Mouse (Mus musculus) liver, embryonic 16.5 days (tissue): ENCODE results near the gene Tnk1. TPM values are rescaled to one million over a fixed set of nuclear protein-coding genes. Genes with fewer than 3 reads are reported as not detected.
A peak's percentile ranks its signal among the peaks of the same experiment; 100 is the strongest.

Experiments used
- ATAC-seq: fragments of 200-750 bp; cut with Nextera tagmentation; 2 replicates; pipeline ENCODE4 v1.8.0; 2017; ENCODE audit warnings: low read depth, mild to moderate bottlenecking, moderate number of reproducible peaks, moderate library complexity
- H3K27ac ChIP-seq: fragments of 300-500 bp; sonication (generic); 2 replicates; pipeline ENCODE4 v1.5.1; 2014; ENCODE audit warnings: mild to moderate bottlenecking, low read length
- H3K27me3 ChIP-seq: fragments of 300-500 bp; sonication (generic); 2 replicates; pipeline ENCODE4 v1.6.1; 2014; ENCODE audit warnings: low read depth, low read length, mixed read lengths; ENCODE audit not compliant: control insufficient read depth, insufficient read depth
- H3K36me3 ChIP-seq: fragments of 300-500 bp; sonication (generic); 2 replicates; pipeline ENCODE4 v1.6.1; 2014; ENCODE audit warnings: mild to moderate bottlenecking; ENCODE audit not compliant: control insufficient read depth, insufficient read depth
- H3K4me1 ChIP-seq: fragments of 300-500 bp; sonication (generic); 2 replicates; pipeline ENCODE4 v1.6.1; 2014; ENCODE audit warnings: low read depth, low read length, mixed read lengths; ENCODE audit not compliant: control insufficient read depth
- H3K4me2 ChIP-seq: fragments of 300-500 bp; sonication (generic); 2 replicates; pipeline ENCODE4 v1.6.1; 2014; ENCODE audit warnings: low read depth, low read length, mixed read lengths
- H3K4me3 ChIP-seq: fragments of 300-500 bp; sonication (generic); 2 replicates; pipeline ENCODE4 v1.5.1; 2014; ENCODE audit warnings: low read depth, mild to moderate bottlenecking, low read length
- H3K9ac ChIP-seq: fragments of 300-500 bp; sonication (generic); 2 replicates; pipeline ENCODE4 v1.6.1; 2014; ENCODE audit warnings: low read depth, low read length
- H3K9me3 ChIP-seq: fragments of 300-500 bp; sonication (generic); replicated peaks from 2 replicates; pipeline ENCODE4 v1.6.1; 2016; ENCODE audit warnings: low read length; ENCODE audit not compliant: control insufficient read depth
- WGBS: fragments of 180-500 bp; shearing (Covaris S2); extraction: QIAGEN DNeasy Blood & Tissue Kit; methylation state at CpG from one replicate; pipeline ENCODE4 v1.1.7; 2014; ENCODE audit not compliant: insufficient replicate concordance; 5-methylcytosine and 5-hydroxymethylcytosine counted together
- polyA plus RNA-seq: library from polyadenylated mRNA; unstranded; fragments of >200 nt; fragmentation: Nextera tagmentation; extraction: Ambion mirVana; gene quantifications from 2 replicates; pipeline ENCODE4 v1.2.1, GENCODE M21; 2015

Tnk1 gene
- polyA plus RNA-seq, 1 experiment from 2014 or later, result 0.74 TPM

GRCm38 (mm10) chr11:69894671-69895070, 36.1 kb upstream of the Tnk1 start:
- WGBS, result 17% methylated on average over 5 of the region's 5 CpGs
- no peak for ATAC-seq
- no peaks in the 10 kb centered on the region for H3K36me3 ChIP-seq
- no peak overlapping the region for H3K9ac ChIP-seq
- no peak overlapping the region; the same call in 1 of the 2 replicates for H3K27ac ChIP-seq
- H3K9me3 ChIP-seq, result no peaks in the 10 kb centered on the region
- no peak overlapping the region for H3K4me2 ChIP-seq
- 0 out of 2 replicates have a peak, but pooled peaks cover 3% of the 10 kb centered on the region for H3K27me3 ChIP-seq
- H3K4me1 ChIP-seq, result peaks cover 23% of the 10 kb centered on the region
- H3K4me3 ChIP-seq, result peak overlapping the region; percentile 22; the same call in 1 of the 2 replicates

DNA sequence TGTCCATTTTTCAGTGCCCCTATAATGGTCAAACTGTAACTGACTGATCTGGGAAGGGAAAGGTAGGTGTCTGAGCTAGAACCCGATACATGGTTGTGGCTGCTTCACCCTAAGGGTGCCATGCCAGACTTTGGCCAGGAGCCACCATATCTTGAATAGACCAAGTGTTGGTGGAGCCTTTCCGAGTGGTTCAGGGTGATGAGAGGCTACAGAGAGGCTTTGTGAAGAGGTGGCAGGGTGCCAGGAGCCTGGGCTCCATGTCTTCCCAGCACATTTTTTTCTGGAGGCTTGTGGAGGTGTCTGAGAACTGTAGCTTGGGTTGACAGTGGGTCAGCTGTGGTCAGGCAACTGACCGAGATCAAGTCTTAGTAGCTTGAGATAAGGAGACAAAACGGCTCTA, 33.0 kb upstream of the Tnk1 start:
- H3K9ac ChIP-seq, result no peak overlapping the region
- 35% methylated on average over 4 of the region's 4 CpGs for WGBS
- H3K4me1 ChIP-seq, result peaks cover 36% of the 10 kb centered on the region
- no peaks in the 10 kb centered on the region for H3K27me3 ChIP-seq
- H3K4me2 ChIP-seq, result no peak overlapping the region
- no peaks in the 10 kb centered on the region for H3K36me3 ChIP-seq
- H3K27ac ChIP-seq, result no peak overlapping the region
- H3K9me3 ChIP-seq, result no peaks in the 10 kb centered on the region
- no peak overlapping the region for H3K4me3 ChIP-seq
- no peak for ATAC-seq

DNA sequence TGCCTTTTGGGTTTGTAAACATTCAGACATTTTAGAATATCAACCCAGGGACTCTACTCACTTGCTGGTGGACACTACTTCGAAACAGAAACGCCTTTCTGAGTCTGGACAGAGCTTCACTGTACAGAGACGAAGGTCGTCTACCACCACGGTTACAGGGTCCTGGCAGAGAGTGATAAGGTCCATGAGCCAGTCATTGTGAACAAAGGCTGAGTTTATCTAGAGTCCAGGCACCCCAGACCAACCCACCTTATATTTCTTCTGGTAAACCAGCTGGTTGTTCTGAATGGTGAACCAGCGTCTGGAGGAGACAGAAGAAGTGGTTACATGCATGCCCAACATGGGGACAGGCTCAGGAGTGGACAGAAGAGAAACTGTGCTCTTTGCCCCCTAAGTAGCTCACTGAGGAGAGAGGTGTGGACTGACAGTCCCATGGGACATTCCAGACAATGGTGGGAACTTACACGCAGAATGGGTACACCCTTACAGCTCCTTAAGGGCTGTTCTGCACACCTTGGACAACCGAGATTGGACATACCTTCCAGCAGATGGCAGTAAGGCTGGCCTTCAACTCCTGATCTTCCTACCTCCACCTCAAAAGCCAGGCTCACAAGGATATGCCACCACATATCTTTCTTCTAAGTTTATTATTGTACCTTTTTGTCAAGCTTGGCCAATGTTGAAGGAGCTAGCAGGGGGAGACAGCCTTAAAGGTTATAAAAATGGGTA, 28.5 kb upstream of the Tnk1 start:
- no peaks in the 10 kb centered on the region for H3K27me3 ChIP-seq
- no peaks in the 10 kb centered on the region for H3K9me3 ChIP-seq
- peak overlapping the region; percentile 27; the same call in 1 of the 2 replicates for H3K9ac ChIP-seq
- H3K4me1 ChIP-seq, result peaks cover 29% of the 10 kb centered on the region
- peak overlapping the region; percentile 26 for H3K4me2 ChIP-seq
- WGBS, result 20% methylated on average over 8 of the region's 8 CpGs
- no peak overlapping the region for H3K4me3 ChIP-seq
- no peaks in the 10 kb centered on the region for H3K36me3 ChIP-seq
- peak; percentile 76 for ATAC-seq
- peak overlapping the region; percentile 41 for H3K27ac ChIP-seq

GRCm38 (mm10) chr11:69884663-69885062, 26.1 kb upstream of the Tnk1 start:
- no peak overlapping the region for H3K9ac ChIP-seq
- H3K27ac ChIP-seq, result no peak overlapping the region
- no peaks in the 10 kb centered on the region for H3K36me3 ChIP-seq
- no peaks in the 10 kb centered on the region for H3K27me3 ChIP-seq
- no peak overlapping the region for H3K4me3 ChIP-seq
- no peaks in the 10 kb centered on the region for H3K9me3 ChIP-seq
- H3K4me1 ChIP-seq, result peaks cover 45% of the 10 kb centered on the region
- 70% methylated on average over 8 of the region's 8 CpGs for WGBS
- no peak overlapping the region for H3K4me2 ChIP-seq
- no peak for ATAC-seq

GRCm38 (mm10) chr11:69884240-69884639, 25.7 kb upstream of the Tnk1 start:
- 73% methylated on average over 9 of the region's 9 CpGs for WGBS
- no peak for ATAC-seq
- Histone ChIP-seq H3K9me3 (no peaks in the 10 kb centered on the region), H3K4me2 (no peak overlapping the region), H3K4me1 (peaks cover 49% of the 10 kb centered on the region), H3K4me3 (no peak overlapping the region), H3K36me3 (no peaks in the 10 kb centered on the region), H3K27me3 (no peaks in the 10 kb centered on the region), H3K27ac (no peak overlapping the region), H3K9ac (no peak overlapping the region)

DNA sequence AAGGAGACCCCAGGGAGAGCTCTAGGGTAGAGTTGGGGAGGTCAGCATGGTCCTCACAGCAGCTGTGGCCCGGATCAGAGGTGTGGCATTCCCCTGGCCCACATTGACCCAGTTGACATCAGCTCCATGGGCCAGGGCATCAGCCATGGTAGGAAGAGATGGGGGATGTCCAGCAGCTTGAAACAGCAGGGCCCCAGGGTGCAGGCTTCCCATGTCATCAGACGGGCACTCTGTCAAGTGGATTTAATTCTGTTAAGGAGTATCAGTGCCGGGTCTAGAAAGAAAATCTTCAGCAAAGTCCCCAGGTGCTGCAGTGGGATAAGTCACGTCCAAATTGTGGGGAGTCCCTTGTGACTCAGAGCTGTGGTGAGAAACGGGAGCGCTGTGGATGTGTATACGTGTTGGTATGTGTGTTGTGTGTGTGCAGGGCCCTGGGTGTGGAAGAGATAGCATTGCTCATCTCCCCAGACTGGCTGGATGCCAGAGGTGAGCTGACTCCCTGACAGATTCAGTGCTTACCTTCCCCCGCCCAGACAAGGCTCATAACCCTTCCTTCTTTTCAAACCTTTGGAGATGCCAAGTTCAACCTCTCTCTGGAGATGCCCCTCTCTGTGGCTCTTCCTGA, 25.1 kb upstream of the Tnk1 start:
- H3K4me3 ChIP-seq, result no peak overlapping the region
- no peaks in the 10 kb centered on the region for H3K27me3 ChIP-seq
- no peaks in the 10 kb centered on the region for H3K9me3 ChIP-seq
- peaks cover 55% of the 10 kb centered on the region for H3K4me1 ChIP-seq
- 64% methylated on average over 8 of the region's 8 CpGs for WGBS
- no peak overlapping the region for H3K9ac ChIP-seq
- no peak for ATAC-seq
- no peaks in the 10 kb centered on the region for H3K36me3 ChIP-seq
- no peak overlapping the region for H3K4me2 ChIP-seq
- no peak overlapping the region for H3K27ac ChIP-seq

DNA sequence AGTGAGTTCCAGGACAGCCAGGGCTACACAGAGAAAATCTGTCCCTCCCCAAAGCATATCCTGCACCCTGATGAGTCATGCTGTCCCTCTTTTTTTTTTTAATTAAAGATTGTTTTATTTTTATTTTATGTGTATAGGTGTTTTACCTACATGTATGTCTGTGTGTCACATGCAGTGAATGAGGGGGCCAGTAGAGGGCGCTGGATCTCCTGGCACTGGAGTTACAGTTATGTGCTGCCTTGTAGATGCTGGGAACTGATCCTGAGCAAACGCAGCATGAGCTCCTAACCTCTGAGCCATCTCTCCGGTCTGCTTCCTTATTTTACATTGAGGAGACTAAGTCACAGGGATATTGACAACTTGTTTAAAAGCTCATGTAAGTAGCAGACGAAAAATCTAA, 24.5 kb upstream of the Tnk1 start:
- peaks cover 59% of the 10 kb centered on the region for H3K4me1 ChIP-seq

DNA sequence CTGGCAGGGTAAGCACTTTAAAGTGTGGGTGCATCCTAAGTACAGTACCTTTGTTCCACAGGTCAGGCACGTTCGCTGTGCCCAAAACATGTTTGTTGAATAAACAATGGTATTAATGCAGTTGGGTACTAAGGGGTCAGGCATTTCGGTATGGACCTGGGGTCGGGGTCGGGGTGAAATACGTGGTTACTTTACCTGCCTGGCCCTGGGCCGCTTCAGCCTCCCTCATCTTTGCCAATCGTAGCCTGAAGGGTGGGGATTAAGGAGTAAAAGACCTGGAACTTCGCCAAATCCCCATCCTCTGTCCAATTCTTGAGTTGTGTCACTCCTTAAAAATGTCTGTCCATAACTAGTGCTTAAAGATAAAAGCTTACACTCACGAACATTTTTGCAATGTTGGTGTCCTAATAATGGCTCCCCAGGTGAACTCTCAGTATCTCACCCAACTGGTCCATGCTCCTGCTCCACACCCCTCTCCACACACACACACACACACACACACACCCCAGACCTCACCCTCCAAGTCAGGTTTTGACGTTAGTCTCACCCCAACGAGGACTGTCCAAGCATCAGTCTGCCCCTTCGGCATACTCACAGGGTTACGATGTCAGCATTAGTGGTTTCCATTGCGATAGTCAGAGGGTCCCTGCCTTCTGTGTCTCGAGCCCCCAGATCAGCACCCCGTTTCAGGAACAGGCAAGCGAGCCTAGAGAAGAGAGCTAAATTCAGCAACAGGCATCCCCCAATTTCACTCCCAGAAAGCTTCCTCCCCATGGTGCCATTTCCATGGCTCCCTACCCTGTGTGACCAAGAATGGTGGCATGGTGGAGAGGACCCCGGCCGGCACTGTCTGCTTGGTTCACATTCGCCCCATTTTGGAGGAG, 23.5 kb upstream of the Tnk1 start:
- peaks cover 59% of the 10 kb centered on the region for H3K4me1 ChIP-seq
- no peaks in the 10 kb centered on the region for H3K27me3 ChIP-seq
- H3K36me3 ChIP-seq, result no peaks in the 10 kb centered on the region
- peak overlapping the region; percentile 93 for H3K4me2 ChIP-seq
- H3K9me3 ChIP-seq, result no peaks in the 10 kb centered on the region
- no peak for ATAC-seq
- H3K4me3 ChIP-seq, result peak overlapping the region; percentile 67
- no peak overlapping the region for H3K27ac ChIP-seq
- 67% methylated on average over 21 of the region's 21 CpGs for WGBS
- H3K9ac ChIP-seq, result peak overlapping the region; percentile 72

More for the DNA sequence above, 24.5 kb upstream of the Tnk1 start:
- Histone ChIP-seq H3K4me2 (no peak overlapping the region), H3K4me3 (no peak overlapping the region), H3K27me3 (no peaks in the 10 kb centered on the region), H3K9me3 (no peaks in the 10 kb centered on the region), H3K27ac (no peak overlapping the region), H3K9ac (no peak overlapping the region), H3K36me3 (no peaks in the 10 kb centered on the region)
- ATAC-seq, result no peak
- 67% methylated on average over 4 of the region's 4 CpGs for WGBS
